Mouse (Mus musculus): ENCODE data around the gene Ly6g6d. TPM values are rescaled to one million over a fixed set of nuclear protein-coding genes. Genes with fewer than 3 reads are reported as not detected.
"Not testable (repeated sequence)": the region's sequence is repeated elsewhere in the genome, so short reads cannot be mapped to it uniquely, and the experiment has no call there.

Ly6g6d gene
- polyA plus RNA-seq, 1 experiment from 2014 or later, result 1.9 TPM

DNA sequence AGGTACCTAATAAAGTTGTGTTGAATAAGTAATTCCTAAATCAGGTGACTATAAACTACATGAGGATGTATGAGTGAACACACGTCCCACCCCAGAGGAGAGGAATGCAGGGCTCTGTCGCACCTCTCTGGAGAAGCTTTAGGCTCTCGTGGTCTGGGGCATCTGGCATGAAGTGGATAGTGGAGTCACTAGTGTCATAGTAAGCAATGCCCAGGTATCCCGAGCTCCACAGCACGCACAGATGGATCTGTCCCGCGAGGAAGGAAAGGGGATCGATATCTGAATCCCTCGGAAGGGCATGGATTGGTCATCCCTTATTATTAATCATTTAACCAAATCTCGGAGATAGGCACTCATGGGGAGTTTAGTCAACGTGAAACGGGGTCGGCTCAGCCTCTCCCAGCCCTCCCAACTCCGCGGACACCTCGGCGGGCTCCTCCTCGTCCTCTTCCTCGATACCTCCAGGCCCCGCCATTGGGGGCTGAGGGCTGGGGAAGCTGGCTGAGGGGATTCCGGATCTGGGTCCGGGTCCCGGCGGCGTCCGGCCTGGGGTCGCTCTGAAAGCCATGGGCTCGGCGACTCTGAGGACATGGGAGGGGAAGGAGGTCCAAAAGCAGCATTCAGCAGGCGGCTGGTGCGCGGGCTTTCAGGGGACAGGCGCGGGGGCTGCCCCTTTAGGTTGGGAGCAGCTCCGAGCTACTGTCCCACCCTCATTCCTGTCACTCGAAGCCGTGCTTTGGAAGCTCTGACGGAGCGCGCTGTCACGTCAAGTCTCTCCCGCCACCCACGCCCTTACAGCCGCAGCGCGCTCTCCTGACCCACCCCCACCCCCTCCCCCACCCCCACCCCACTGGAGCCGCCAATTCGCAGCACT, 31.8 kb downstream of the Ly6g6d start:
- H3K4me1 ChIP-seq, result peaks cover 56% of the 10 kb centered on the region
- no peaks in the 10 kb centered on the region for H3K9me3 ChIP-seq
- ATAC-seq (ENCODE audit: extremely low read depth, insufficient number of reproducible peaks, low FRiP score, low TSS enrichment), result no peak
- H3K27me3 ChIP-seq (replicated peaks), result no peaks in the 10 kb centered on the region
- no peaks in the 10 kb centered on the region for H3K36me3 ChIP-seq
- peak overlapping the region; percentile 68 for H3K4me3 ChIP-seq
- WGBS, result 2% methylated on average over 48 of the region's 48 CpGs
- H3K27ac ChIP-seq (replicated peaks), result peak overlapping the region; percentile 94
- peak overlapping the region; percentile 91 for H3K9ac ChIP-seq
- peak overlapping the region; percentile 95 for H3K4me2 ChIP-seq

DNA sequence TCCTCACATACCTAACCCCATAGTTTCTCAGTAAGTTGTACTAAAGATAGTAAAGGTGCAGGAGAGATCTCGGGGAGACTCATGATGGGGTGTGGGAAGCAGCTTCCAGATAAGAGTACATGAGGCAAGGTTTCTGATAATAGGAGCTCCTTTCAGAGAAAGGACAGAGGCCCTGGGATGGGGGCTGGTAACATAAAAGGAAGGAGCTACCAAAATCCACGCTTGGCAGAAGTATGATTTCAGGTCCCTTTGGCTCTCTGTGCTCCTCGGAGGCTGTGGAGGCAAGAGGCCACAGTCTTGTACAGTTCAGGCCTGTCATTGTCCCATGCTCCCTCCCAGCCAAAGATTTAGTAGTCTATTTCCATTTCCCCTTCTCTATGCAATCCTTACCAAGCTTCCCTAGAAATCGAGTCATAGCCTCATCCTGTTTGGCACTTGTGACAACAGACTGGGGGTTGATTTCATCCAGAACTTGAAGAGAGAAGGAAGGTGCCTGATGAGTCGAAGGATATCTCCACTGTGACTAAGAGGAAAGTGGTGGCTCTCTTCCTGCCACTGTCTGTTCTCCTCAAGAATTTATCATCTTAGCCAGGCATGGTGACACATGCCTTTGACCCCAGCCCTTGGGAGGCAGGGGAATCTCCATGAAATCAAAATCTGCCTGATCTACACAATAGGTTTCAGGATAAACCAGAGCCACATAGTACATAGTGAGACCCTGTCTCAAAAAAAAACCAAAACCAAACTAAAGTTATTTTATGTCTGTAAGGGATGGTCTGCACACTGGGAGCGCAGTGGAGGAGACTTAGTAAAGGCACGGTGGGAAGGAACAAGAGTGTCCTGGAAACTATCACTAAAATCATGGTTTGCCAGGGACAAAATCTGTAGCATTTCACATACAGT, 32.7 kb downstream of the Ly6g6d start:
- H3K27ac ChIP-seq (replicated peaks), result peak overlapping the region; percentile 94
- no peaks in the 10 kb centered on the region for H3K36me3 ChIP-seq
- no peaks in the 10 kb centered on the region for H3K27me3 ChIP-seq (replicated peaks)
- H3K4me1 ChIP-seq, result peaks cover 56% of the 10 kb centered on the region
- H3K9me3 ChIP-seq, result no peaks in the 10 kb centered on the region
- no peak for ATAC-seq (ENCODE audit: extremely low read depth, insufficient number of reproducible peaks, low FRiP score, low TSS enrichment)
- peak overlapping the region; percentile 68 for H3K4me3 ChIP-seq
- peak overlapping the region; percentile 95 for H3K4me2 ChIP-seq
- 48% methylated on average over 7 of the region's 7 CpGs for WGBS
- peak overlapping the region; percentile 91 for H3K9ac ChIP-seq

DNA sequence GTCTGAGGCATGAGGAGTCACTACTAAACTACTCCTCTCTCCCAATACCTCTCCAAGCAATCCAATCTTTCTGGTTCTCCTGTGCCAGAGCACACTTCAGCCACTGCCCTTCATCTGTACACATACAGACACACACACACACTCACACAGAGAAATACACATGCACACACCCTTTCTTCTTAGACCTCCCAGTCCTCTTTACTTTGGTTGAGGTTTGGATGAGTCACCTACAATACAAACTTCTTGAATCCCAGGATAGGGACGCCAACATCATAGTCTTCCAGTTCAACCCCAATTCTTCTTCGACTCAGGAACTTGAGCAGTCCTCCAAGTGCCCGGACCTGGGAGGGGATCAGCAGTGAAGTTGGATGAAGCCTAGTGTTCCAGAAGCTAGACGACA, 34.1 kb downstream of the Ly6g6d start:
- 72% methylated on average over 4 of the region's 4 CpGs for WGBS
- Histone ChIP-seq H3K9me3 (no peaks in the 10 kb centered on the region), H3K27ac (replicated peaks) (peak overlapping the region; percentile 94), H3K4me1 (peaks cover 46% of the 10 kb centered on the region), H3K36me3 (no peaks in the 10 kb centered on the region), H3K27me3 (replicated peaks) (no peaks in the 10 kb centered on the region), H3K9ac (no peak overlapping the region), H3K4me2 (no peak overlapping the region), H3K4me3 (no peak overlapping the region)
- ATAC-seq (ENCODE audit: extremely low read depth, insufficient number of reproducible peaks, low FRiP score, low TSS enrichment), result no peak

DNA sequence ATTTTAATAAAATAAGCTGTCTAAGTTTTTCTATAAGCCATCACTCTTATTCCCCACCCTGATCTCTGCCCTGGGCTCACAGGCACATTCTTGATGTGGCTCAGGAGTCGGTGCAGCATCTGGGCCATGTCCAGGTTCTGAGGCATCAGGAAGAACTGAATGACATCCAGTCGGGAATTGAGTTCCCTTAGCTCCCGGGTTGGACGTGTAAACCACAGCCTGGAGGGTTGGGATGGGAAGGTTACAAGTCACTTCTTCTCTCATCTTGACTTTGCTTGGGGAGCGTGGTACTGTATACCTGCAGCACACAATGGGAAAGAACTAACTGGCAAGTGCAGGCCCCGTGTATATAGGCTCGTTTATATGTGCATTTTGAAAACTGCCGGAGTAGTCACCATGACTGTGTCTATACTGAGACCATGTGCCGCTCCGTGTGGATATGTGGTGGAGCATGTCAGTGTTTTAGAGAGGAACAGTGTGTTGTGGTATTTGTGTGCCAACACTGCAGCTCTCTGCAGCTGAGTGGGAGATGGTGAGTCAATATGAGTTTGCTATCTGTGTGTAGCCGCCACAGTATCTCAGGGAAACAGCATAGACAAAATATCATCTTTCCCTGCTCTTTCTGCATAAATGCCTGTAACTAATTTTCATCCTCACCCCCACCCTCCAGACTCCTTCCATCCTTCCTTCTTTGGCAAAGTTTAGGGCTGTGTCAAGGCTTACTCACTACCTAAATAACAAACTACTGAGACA, 38.6 kb downstream of the Ly6g6d start:
- Histone ChIP-seq H3K4me3 (no peak overlapping the region), H3K4me1 (peaks cover 7% of the 10 kb centered on the region), H3K27me3 (replicated peaks) (no peaks in the 10 kb centered on the region), H3K9me3 (no peaks in the 10 kb centered on the region), H3K36me3 (no peaks in the 10 kb centered on the region), H3K4me2 (no peak overlapping the region), H3K9ac (no peak overlapping the region), H3K27ac (replicated peaks) (no peak overlapping the region)
- ATAC-seq (ENCODE audit: extremely low read depth, insufficient number of reproducible peaks, low FRiP score, low TSS enrichment), result no peak
- 80% methylated on average over 11 of the region's 11 CpGs for WGBS

DNA sequence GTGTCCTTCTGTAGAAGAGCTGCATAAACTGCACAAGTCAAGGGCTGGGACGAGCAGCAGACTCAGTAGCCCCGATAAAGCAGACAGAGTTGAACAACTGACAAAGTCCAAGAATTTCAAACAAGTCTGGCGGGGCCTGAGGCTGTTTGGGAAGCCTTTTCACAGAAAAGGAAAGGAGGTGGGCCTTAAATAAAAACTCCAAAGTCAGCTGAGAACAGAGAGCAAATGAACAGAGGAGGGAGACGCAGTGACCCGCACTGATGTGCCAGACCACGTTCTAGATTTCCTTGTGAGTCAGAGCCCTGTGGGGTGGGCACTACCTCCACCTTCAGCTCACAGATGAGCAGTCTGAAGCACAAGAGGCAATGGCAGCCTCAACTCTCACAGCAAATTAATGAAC, 43.0 kb downstream of the Ly6g6d start:
- H3K9me3 ChIP-seq, result no peaks in the 10 kb centered on the region
- no peak overlapping the region for H3K4me3 ChIP-seq
- H3K27ac ChIP-seq (replicated peaks), result no peak overlapping the region
- H3K4me2 ChIP-seq, result no peak overlapping the region
- 0 out of 2 replicates have a peak, but pooled peaks cover under 1% of the 10 kb centered on the region for H3K27me3 ChIP-seq (replicated peaks)
- no peaks in the 10 kb centered on the region for H3K36me3 ChIP-seq
- peaks cover 2% of the 10 kb centered on the region for H3K4me1 ChIP-seq
- WGBS, result 66% methylated on average over 6 of the region's 6 CpGs
- H3K9ac ChIP-seq, result no peak overlapping the region
- no peak for ATAC-seq (ENCODE audit: extremely low read depth, insufficient number of reproducible peaks, low FRiP score, low TSS enrichment)

DNA sequence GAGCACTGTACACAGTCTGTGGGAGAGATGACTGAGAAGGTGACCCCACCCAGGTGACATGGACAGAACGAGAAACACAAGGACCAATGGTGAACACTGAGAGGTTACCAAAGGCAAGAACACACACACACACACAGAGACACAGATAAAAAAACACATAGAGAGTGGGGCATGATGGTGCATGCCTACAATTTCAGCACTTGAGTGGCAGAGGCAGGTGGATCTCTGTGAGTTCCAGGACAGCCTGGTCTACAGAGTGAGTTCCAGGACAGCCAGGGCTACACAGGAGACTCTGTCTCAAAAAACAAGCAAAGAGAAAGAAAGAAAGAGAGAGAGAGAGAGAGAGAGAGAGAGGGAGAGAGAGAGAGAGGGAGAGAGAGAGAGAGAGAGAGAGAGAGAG, 44.2 kb downstream of the Ly6g6d start:
- H3K4me2 ChIP-seq; ATAC-seq (ENCODE audit: extremely low read depth, insufficient number of reproducible peaks, low FRiP score, low TSS enrichment); H3K4me3 ChIP-seq; H3K9ac ChIP-seq; H3K36me3 ChIP-seq; H3K9me3 ChIP-seq; H3K27me3 ChIP-seq (replicated peaks); H3K27ac ChIP-seq (replicated peaks); H3K4me1 ChIP-seq: not testable (repeated sequence)
- WGBS, result 33% methylated on average over 1 of the region's 1 CpGs

DNA sequence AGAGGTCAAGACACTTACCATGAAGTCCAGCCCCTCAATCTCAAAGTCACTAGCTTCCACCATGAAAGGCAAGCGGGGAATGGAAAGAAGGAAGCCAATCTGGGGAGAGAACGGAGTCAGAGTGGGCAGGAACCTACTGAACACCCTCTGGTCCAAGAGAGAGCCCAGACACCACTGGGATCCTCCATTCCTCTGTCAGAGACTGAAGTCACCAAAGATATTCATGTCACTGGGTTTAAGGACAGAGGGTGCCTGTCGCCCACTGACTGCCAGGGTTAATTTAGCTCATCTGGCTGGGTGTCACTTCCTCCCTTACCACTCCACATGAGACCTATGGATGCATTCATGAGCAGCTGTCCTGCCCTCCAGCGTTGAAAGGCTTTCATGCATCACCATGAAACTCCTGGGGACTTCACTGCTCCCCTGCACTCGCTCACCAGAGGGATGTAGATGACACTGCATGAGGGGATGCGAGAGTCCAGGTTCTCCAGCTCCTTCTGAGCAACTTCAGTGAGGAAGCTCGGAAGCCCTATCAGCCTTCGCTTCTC, 45.5 kb downstream of the Ly6g6d start:
- Histone ChIP-seq H3K4me3 (no peak overlapping the region), H3K9ac (no peak overlapping the region), H3K4me2 (no peak overlapping the region), H3K27ac (replicated peaks) (no peak overlapping the region), H3K27me3 (replicated peaks) (0 out of 2 replicates have a peak, but pooled peaks cover 4% of the 10 kb centered on the region), H3K36me3 (no peaks in the 10 kb centered on the region), H3K9me3 (no peaks in the 10 kb centered on the region), H3K4me1 (peaks cover 16% of the 10 kb centered on the region)
- WGBS, result 62% methylated on average over 8 of the region's 8 CpGs
- no peak for ATAC-seq (ENCODE audit: extremely low read depth, insufficient number of reproducible peaks, low FRiP score, low TSS enrichment)

DNA sequence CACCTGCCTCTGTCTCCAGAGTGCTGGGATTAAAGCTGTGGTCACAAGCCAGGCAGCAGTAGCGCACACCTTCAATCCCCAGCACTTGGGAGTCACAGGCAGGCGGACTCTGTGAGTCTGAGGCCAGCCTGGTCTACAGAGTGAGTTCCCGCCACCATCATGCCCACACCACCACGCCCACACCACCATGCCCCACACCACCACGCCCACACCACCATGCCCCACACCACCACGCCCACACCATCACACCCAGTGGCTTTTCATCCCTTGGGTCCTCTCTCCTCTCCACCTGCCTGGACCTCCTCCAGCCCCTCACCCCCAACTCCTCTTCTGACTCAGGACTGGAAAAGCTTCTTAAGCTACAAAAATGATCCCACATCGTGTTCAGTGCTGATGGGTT, 46.0 kb downstream of the Ly6g6d start:
- no peak overlapping the region for H3K9ac ChIP-seq
- 76% methylated on average over 7 of the region's 7 CpGs for WGBS
- ATAC-seq (ENCODE audit: extremely low read depth, insufficient number of reproducible peaks, low FRiP score, low TSS enrichment), result no peak

DNA sequence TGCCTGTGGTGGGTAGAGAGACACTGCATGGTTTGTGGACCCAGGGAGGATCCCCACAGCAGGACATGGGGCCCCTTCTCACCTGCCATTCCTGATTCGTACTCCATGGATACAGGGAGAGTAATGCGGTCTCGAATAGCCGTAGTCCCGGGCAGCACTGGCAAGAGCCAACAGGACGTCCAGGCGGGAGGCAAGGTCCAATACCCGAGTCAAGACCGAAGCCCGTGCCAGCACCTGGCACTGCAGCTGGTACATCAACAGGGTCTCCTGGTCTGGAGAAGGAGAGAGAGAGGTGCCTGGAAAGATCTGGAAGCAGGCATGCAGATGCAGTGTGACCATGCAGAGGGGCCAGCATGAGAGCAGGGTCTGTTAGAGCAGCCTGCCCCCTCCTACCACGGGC, 46.6 kb downstream of the Ly6g6d start:
- H3K4me3 ChIP-seq, result no peak overlapping the region
- peaks cover 27% of the 10 kb centered on the region for H3K4me1 ChIP-seq
- H3K27ac ChIP-seq (replicated peaks), result no peak overlapping the region
- H3K9ac ChIP-seq, result no peak overlapping the region
- ATAC-seq (ENCODE audit: extremely low read depth, insufficient number of reproducible peaks, low FRiP score, low TSS enrichment), result no peak
- 88% methylated on average over 11 of the region's 11 CpGs for WGBS
- no peaks in the 10 kb centered on the region for H3K36me3 ChIP-seq
- H3K9me3 ChIP-seq, result no peaks in the 10 kb centered on the region
- no peak overlapping the region for H3K4me2 ChIP-seq
- 0 out of 2 replicates have a peak, but pooled peaks cover 4% of the 10 kb centered on the region for H3K27me3 ChIP-seq (replicated peaks)

More for the DNA sequence above, 46.0 kb downstream of the Ly6g6d start:
- Histone ChIP-seq H3K4me1 (peaks cover 21% of the 10 kb centered on the region), H3K9me3 (no peaks in the 10 kb centered on the region), H3K27ac (replicated peaks) (no peak overlapping the region), H3K4me3 (no peak overlapping the region), H3K27me3 (replicated peaks) (0 out of 2 replicates have a peak, but pooled peaks cover 4% of the 10 kb centered on the region), H3K4me2 (no peak overlapping the region), H3K36me3 (no peaks in the 10 kb centered on the region)

DNA sequence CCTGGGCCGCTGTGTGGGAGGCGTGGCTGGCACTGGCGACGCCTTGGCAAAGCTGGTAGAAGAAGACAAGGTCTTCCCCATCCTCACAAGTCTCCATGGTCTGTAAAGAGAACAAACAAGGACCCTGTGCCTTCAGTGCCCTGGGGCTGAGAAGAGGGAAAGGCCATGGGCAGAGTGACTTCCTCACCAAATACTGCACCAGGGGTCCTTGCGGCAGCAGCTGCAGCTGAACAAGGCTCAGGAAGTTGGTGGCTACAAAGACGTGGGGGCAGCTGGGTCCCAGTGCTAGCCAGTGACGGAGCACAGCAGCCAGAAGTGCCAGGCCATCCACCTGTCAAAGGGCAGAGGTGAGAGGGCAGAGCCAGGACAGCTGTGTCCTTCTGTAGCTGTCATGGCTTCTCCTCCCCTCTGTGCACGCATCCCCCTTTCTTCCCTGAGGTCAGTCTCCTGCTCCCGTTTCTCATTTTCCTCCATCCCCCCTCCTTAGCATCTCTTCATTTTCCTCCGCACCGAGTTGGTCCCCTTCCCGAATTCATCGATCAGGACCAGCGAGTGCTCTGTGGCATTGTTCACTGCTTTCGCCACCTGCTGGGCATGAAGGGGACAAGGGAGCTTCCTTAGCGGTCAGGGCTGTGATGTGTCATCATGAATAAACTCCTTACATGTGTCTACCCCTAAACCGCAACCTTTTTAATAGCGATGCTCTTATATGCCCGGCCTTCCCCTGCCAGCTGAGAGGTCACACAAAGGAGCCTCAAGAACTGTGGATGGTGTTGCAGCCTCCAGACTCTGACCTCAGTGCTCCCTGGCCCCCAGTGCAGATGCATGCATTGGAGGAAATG, 48.0 kb downstream of the Ly6g6d start:
- Histone ChIP-seq H3K4me2 (0 out of 2 replicates have a peak overlapping the region, but pooled peaks have one; percentile 11), H3K27me3 (replicated peaks) (0 out of 2 replicates have a peak, but pooled peaks cover 4% of the 10 kb centered on the region), H3K9me3 (no peaks in the 10 kb centered on the region), H3K4me1 (peaks cover 39% of the 10 kb centered on the region), H3K4me3 (no peak overlapping the region), H3K9ac (0 out of 2 replicates have a peak overlapping the region, but pooled peaks have one; percentile 28), H3K27ac (replicated peaks) (no peak overlapping the region), H3K36me3 (no peaks in the 10 kb centered on the region)
- ATAC-seq (ENCODE audit: extremely low read depth, insufficient number of reproducible peaks, low FRiP score, low TSS enrichment), result no peak
- WGBS, result 40% methylated on average over 19 of the region's 19 CpGs
